Mouse (Mus musculus) CD4-positive, CD25-positive, alpha-beta regulatory T cell, adult 4 months (primary cell): ENCODE results near the gene Uba7. TPM values are rescaled to one million over a fixed set of nuclear protein-coding genes. Genes with fewer than 3 reads are reported as not detected.

ENCODE experiments used
- ATAC-seq: one replicate; pipeline ENCODE4 v1.8.0; 2017
- polyA plus RNA-seq, 2 experiments: library from polyadenylated mRNA; unstranded; fragments of 100-300 nt; shearing (Covaris generic); gene quantifications; one replicate each; pipeline ENCODE4 v1.2.1; 2017

Uba7 gene
- polyA plus RNA-seq: 100 to 1,000 TPM; 184 to 299 TPM

DNA sequence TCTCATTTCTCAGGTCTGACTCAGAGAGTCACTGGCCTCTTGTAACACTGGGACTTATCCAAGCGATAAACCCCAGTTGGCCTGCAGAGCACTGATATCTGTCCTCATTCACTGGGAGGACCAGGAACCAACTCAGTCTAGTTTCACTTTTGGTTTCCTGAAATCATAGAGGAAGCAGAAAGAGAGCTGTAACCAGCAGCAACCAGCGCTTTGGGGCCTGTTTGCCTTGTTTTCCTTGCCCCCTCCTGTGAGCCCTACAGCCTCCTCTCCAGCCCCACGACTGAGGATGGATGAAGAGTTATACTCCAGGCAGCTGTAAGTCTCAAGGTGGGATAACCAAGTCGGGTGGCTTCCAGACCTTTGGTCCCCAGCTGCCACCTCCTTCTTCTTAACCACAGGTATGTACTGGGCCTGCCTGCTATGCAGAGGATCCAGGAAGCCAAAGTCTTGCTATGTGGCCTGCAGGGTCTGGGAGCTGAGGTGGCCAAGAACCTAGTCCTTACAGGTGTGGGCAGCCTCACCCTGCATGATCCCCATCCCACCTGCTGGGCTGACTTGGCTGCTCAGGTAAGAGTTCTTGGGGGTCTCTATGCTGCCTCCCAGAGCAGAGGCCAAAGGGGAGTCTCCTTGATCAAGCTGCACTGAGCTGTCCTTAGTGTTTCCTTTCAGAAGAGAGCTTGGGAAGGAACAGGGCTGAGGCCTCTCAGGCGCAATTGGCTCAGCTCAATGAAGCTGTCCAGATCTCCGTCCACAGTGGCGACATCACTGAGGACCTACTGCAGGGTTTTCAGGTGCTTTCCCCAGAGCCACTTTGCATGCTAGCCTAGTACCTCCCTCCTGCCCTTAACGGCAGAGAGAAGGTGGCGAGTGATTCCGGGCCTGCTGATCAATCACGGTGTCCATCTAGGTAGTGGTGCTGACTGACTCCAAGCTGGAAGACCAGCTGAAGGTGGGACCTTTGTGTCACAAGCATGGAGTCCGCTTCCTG lies at the start of gene Uba7:
Uba7 (plus strand) TSS at position 107 of the 988 bp plus-strand sequence.
- peak; percentile 93 for ATAC-seq

DNA sequence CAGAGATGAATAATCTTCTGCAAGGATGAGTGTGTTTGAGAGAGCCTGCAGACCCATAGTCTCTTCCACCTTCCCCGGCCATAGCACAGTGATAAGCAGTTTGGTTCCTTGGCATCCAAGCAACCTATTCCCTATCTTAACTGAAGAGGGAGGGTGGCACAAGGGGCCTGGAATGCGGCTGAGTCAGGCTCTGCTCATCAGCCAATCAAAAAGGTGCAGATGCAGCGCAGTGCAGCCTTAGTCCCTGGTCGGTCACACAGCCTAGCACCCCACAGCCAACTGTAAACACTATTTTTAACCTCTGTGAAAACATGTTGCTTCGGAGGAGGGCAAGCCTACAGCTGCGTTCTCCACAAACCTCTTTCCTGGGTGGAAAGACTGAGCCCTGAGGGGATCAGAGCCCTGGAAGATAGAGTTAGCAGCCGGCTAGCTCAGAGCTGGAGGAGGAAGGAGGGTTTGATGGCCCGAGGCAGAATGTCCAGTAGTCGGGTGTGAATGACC lies 48.3 kb upstream of the Uba7 start:
- ATAC-seq: no peak

DNA sequence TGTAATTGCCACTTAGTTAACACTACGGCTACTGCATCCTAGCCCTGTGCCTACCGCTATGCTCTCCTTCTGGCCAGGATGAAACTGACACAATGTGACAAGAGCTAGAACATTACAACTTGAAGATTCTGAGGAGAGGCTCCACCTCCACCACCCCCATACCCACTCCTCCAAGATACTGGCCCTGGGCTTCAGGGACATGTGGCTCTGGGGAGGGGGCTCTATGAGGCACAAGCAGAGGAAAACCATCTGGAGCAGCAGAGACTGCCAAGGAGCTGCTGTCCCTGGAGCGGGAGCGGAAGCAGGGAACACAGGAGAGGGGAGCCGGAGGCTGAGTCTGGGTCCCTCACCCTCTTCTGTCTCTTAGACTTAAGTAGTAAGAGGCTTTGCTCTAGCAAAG lies 47.6 kb upstream of the Uba7 start:
- ATAC-seq: no peak

DNA sequence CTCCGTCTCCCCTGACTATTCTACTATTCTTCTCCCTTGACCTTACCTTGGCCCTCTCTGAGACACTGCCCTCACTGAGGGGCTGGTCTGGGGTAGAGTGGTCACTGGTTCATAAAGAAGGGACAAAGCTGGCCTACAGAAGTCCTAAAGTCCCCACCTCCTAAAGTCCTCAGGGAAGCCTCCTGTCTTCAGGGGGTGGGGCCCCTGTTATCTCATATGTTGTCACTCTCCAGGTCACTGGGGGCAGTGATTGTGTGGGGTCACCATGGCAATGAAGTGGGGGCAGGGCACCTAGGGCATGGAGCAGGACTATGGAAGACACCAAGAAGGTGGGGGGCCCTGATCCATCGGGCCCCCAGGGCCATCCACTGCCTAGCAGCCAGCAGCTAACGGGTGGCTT lies 47.1 kb upstream of the Uba7 start, which contains the start of gene Actl11:
Actl11 (plus strand) TSS at position 301 of the 400 bp plus-strand sequence.
- no peak for ATAC-seq

DNA sequence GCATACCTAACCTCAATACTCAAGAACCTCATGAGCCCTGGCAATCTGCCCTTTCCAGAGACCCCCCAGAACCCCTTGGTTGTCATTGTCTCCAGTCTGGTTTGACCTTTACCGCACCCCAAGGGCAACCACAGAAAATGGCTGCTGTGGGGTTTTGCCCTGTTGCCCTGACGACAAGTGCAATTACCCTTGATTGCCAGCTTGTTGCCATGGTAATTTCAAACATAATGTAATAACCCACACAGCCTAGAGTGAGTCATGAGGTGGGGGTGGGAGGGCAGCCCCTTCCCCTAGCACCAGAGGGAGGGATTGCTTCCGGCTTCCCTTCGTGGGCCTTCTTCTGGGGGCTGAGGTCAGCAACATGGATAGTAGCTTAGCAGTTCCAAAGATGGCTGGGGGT lies 43.1 kb upstream of the Uba7 start:
- ATAC-seq: no peak

DNA sequence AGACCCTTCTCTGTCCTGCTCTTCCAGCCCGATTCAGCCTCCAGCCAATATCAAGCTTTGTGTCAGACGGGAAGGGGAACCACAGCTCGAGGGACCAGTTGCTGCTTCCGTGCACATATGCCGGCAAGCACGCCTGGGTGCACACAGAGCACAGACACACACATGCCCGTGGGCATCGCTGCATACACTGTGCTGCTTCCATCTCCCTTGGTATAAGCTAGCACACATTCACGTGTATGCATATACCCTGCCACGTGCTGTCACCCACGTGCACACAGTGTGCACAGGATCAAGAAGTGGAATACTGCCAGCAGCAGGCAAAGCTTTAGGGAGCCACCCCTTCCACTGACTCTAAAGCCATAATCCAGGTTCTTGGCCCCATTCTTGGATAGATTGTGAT lies 41.2 kb upstream of the Uba7 start:
- no peak for ATAC-seq

DNA sequence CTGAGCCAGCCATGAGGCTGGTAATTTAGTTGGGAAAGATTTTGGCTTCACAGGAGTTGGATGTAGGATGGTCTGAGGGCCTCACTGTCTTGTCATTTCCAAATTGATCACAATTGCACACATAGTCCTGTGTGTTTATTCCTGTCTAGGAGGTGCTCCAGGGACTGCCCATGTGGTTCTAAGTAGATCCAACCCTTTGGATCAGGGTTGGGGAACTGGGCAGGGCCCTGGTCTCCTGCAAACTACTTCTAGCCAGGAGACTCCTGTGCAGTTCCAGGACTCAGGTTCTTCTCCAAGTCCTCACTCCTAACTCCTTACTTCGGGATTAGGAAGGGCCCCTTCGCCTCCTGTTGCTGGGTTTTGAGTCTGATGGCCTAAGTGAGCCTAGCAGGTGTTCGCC lies 39.9 kb upstream of the Uba7 start, which contains the start of gene Camkv:
Camkv (plus strand) TSS at position 301 of the 400 bp plus-strand sequence.
- no peak for ATAC-seq

DNA sequence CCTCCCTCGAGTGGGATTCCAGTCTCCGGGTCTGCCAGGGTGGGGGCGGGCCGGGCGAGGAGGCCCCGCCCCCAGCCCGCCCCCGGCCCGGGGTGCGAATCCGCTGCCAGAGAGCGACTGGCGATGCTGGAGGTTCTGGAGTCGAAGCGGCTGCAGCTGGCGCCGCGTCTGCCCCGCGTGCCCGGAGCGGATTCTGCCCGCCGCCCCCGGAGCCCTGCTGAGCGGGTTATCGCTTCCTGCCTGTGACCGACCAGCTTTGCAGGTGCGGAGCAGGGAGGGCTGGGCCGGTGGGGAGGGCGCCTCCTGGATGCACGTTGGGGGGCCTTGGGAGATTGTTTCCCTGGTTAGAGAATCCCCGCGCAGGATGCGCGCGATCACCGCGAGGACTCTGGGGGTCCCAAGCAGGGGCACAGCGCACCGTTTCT lies 39.5 kb upstream of the Uba7 start:
- no peak for ATAC-seq

DNA sequence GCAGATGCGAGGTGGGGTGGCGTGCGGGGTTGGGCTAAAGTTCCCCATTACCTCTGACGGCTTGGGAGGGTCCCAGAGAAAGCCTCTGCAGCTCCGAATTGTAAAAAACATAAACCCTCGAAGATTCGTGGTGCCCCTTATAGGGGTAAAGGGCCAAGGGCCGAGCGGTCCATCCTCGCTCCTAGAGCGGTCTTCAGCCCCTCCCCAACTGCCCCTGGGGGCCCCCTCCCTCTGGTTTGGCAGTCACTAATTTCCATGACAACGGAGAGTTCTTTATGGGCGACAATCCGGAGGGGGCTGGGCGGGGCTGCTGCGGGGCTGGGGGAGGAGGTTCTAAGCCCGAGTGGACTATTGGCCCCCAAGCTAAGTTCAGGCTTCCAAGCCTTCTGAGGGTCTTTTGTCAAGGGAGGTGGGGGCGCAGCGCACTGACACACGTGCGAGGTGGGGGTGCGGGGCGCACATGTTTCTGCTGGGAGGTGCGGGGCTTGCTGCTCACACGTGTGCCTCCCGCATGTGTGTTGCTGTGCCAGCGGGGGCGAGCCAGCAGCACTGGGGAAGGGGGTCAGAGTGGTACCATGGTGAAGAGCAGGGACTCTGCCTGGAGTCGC lies 39.0 kb upstream of the Uba7 start:
- ATAC-seq: no peak

DNA sequence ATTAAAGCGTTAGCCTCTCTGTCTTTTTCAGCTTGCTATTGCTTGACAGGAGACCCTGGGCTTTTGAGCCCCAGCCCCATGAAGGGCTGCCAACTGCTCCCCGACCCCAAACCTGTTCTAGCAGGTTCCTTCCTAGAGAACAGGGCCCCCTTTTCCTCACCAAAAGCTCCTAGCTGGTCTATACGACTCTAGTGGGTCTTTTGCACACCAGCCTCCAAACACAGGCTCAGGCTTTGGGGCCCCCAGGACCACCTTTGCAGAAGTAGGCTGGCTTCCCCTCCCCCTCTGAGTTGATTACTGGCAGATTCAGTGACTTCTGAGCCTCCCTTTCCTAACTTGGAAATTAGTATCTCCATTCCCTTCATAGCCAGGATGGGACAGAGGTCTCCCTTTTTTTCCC lies 38.5 kb upstream of the Uba7 start:
- no peak for ATAC-seq

DNA sequence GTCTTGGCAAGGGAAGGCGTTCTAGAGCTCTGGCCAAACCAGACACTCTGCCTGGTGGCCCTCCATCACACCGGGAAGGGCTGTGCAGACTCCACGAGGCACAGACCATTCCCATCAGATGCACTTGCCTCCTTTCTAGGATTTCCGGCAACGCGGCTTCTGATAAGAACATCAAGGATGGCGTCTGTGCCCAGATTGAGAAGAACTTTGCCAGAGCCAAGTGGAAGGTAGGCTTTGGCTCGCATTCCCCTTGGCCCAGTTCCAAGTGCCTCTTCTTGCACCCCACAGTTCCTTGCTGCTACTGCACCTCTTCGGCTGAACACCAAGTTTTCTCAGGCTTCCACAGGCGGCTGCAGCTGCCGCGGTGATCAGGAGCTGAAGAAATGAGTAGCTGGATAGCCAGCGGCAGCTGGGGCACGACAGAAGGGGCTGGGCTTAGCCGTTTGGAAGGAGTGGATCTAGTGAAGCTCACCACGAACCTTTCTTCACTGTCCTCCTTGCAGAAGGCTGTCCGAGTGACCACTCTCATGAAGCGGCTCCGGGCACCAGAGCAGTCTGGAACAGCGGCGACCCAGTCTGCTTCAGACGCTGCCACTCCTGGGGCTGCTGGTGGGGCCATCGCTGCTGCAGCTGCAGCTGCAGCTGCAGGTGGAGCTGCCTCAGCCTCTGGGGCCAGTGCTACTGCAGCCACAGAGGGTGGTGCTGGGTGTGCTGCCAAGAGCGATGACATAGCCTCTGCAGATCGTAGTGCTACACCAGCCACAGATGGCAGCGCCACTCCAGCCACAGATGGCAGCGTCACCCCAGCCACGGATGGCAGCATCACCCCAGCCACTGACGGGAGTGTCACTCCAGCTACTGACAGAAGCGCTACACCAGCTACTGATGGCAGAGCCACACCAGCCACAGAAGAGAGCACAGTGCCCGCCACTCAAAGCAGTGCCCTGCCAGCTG lies 27.8 kb upstream of the Uba7 start:
- no peak for ATAC-seq

DNA sequence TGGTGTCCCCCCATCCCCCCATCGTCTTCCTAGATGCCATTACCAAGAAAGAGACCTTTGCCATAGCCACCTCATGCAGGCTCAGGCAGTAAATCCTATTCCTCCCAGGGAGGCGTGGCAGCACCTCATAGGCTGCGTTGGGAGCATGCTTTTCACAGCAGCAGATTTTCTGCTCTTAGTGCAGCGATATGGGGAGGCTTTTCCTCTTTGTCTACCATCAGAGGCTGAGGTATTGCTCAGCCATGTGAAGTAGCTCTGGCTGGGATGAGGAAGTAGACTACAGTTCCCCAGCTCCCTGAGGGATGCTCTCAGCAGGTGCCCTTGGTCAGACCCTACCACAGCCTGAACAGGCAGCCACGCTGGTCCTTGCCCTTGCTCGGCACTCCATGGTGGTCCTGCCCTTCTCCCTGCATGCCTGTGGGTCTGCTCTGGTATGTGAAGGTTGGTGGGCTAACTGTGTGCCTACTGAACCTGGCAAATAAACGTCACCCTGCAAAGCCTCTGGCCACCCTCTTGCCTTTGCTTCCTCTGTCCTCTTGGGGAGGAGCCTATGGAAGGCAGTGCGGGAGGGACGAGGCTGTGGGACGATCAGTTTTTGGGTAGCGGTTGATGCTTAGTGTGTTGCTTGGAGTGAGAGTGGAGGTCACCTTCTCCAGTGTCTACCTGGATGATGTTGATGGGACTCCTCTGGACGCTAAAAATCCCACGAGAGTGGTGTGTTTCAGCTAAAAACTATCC lies 26.0 kb upstream of the Uba7 start:
- no peak for ATAC-seq

DNA sequence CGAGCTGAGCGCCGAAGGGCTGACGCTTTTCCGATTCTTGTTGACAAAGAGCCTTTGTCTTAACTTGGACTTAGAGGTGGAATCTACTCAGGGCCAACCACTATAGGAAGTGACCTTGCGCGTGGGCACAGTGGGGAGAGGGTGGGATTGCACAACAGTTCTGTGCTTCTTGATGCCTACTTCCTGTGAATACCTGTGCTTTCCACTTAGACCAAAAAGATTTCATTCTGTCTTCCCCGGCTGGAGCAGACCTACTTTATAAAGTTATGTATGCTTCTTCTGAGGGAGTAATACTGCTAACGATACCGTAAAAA lies 25.4 kb upstream of the Uba7 start, which contains the start of gene Traip:
Traip (plus strand) TSS at position 215 of the 314 bp plus-strand sequence.
- ATAC-seq: no peak

DNA sequence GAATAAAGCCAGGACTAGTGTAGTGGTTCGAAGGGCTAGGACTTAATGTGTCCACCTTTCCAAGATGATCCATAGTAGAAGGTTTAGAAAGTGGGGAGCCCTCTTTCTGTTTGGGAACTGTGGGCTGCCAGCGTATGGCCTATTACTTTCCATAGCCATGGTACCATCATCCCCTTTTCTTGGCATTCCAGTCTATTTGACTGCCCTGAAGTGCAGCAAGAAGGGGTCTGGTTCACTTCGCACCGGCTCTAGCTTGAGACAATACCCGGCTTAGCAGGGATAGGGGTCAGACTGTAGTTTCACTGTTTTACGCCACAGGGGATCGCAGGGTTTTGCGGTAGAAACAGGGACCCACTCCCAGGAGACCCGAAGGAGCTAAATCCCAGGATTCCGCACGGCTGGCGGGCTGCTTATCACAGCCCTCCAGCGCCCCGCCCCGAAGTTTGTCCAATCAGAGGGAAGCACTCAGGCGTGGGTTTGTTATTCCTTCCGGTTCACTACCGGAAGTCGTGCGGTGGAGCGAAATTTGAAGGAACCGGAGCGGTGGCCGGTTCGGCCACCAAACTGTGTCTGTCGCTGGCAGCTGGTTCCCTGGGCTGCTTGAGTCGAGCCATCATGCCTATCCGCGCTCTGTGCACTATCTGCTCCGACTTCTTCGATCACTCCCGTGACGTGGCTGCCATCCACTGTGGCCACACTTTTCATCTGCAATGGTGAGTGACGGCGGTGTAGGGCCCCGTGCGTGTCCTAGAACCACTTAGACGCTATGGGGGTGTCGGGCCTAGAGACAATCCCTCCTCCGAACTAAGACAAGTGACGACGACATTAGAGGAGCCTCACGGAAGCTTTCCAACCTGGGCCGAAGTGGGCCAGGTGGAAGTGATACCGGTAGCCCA lies 24.6 kb upstream of the Uba7 start:
- ATAC-seq: peak; percentile 100

DNA sequence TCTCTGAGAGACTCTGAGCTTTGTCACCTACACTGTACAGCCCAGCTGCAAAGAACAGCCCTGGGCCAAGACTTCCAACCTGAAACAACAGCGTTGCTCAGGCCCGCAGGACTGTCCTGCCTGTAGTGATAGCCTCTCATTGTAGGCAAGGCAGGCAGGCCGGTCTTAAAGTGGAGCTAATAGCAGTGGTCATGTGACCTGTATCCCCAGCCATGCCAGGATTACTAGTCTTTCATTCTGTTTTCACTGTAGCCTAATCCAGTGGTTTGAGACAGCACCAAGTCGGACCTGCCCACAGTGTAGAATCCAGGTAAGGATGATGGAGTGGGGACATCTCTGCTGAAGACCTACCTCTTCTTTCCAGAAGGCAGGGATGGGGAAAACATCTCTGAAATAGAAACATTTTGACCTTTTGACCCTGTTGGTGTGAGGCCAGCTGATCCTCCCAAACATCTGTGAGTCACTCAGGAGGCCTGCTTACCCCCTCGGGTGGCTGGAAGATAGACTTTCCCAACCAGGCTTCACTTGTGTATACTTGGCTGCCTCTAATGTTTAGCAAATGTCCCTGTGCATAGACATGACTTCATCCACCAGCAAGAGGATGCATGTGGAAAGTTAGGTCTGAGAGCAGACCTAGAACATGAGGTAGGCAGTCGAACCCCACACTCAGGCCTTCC lies 19.6 kb upstream of the Uba7 start:
- ATAC-seq: no peak

DNA sequence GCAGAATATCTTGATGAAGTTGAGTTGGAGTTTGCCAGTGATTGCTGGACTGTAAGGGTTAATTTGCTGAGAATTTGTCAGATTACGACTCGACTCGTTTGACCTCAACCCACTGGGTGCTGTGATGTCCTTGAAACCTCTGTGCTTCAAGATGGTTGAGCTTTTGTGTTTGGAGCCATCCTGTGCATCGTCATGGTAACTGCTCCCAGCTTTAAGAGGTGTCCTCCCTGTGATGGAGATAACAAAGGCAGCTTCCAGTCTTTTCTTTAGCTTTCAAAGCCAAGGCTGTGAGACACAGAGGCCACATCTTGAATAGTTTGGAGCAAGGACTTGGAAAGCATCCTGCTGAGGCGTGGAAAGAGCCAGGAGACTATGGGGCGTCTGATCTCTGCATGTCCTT lies 18.2 kb upstream of the Uba7 start:
- ATAC-seq: no peak

DNA sequence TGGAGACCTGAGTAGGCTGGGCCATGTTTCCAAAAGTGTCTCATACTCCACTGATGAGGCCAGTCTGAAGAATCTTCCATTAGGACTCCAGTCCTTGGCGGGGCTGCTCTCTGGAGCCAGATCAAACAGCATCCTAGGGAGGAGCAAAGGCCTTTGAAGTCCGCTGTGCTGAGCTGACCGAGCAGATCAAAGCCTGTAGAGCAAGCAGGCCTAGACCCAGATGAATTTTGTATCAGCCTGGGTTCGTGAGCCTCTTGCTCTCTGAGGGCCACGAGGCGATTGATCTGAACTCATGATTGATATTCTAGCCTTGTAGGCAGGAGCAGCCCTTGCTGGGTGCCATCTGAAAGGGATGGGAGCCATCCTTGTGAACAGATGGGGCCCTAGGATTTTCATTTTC lies 15.4 kb upstream of the Uba7 start:
- no peak for ATAC-seq

DNA sequence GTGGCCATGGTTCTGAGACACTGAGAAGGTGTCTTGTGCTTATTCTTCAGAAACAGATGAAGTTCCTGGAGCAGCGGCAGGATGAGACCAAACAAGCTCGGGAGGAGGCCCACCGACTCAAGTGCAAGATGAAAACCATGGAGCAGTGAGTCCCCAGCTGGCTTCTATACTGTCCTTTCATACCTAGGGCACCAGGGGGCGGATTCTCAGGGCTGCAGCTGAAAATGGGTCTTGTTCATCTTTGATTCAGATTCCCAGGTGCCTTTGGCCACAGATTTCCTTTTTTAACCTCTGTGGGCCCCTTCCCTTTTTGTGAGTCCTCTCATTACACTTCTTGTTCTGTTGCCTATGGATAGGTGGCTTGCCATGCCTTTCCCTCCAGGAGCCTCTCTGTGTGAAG lies 14.4 kb upstream of the Uba7 start:
- no peak for ATAC-seq

DNA sequence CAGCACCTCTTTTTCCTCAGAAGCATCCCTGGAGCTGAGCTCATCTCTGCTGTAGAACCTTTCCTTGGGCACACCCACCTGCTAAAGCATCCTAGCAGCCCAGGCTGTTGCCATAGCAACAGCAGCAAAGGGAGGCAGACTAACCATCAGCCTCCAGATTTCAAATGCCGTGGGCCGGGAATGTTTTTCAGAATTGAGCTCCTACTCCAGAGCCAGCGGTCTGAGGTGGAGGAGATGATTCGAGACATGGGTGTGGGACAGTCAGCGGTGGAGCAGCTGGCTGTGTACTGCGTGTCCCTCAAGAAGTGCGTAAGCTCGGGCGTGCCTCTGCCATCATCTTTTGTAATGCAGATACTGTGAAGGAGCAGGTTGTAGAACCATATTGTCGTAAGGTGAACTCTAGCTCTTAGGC lies 13.9 kb upstream of the Uba7 start:
- no peak for ATAC-seq

DNA sequence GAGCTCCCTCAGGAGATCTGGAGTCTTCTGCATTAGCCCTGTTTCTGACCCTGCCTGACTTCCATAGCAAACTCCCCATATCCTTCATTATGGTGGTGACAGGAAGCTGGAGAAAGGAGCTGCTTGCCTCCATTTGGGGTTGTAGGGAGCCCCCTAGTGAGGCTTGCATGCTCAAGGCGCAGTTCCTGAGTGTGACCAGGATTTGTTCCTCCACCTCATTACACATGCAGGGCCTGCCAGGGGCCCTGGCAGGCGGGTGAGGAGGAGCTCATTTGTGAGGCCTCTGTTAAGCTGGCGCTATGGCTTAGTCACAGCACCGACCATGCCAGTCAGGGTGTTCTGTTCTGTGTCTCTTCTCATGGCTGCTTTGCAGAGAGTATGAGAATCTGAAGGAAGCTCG lies 13.4 kb upstream of the Uba7 start:
- no peak for ATAC-seq
